Mouse (Mus musculus) hindbrain, embryonic 14.5 days (tissue): Measurements from ENCODE around the gene St3gal2. TPM values are rescaled to one million over a fixed set of nuclear protein-coding genes. Genes with fewer than 3 reads are reported as not detected.
"Not testable (repeated sequence)": the region's sequence is repeated elsewhere in the genome, so short reads cannot be mapped to it uniquely, and the experiment has no call there.

ENCODE experiments used
- ATAC-seq: fragments of 200-750 bp; cut with Nextera tagmentation; 2 replicates; pipeline ENCODE4 v1.8.0; 2017; ENCODE audit warnings: moderate number of reproducible peaks, mild to moderate bottlenecking, moderate TSS enrichment, moderate library complexity; ENCODE audit not compliant: low FRiP score
- DNase-seq: peaks from one replicate; pipeline ENCODE4 v3.0.0-alpha.2; 2015; ENCODE audit warnings: low spot score
- H3K27ac ChIP-seq: fragments of 300-500 bp; sonication (generic); 2 replicates; pipeline ENCODE4 v1.5.1; 2014; ENCODE audit warnings: mild to moderate bottlenecking, moderate library complexity
- H3K27me3 ChIP-seq: fragments of 300-500 bp; sonication (generic); 2 replicates; pipeline ENCODE4 v1.6.1; 2014; ENCODE audit warnings: mild to moderate bottlenecking, low read length, mixed read lengths; ENCODE audit not compliant: control insufficient read depth, insufficient read depth
- H3K36me3 ChIP-seq: fragments of 300-500 bp; sonication (generic); replicated peaks from 2 replicates; pipeline ENCODE4 v1.6.1; 2014; ENCODE audit not compliant: control insufficient read depth, insufficient read depth
- H3K4me1 ChIP-seq: fragments of 300-500 bp; sonication (generic); replicated peaks from 2 replicates; pipeline ENCODE4 v1.6.1; 2014; ENCODE audit warnings: antibody characterized with exemption, low read length, mixed read lengths; ENCODE audit not compliant: control insufficient read depth, insufficient read depth
- H3K4me2 ChIP-seq: fragments of 300-500 bp; sonication (generic); replicated peaks from 2 replicates; pipeline ENCODE4 v1.6.1; 2014; ENCODE audit warnings: mild to moderate bottlenecking, moderate library complexity
- H3K4me3 ChIP-seq: fragments of 300-500 bp; sonication (generic); replicated peaks from 2 replicates; pipeline ENCODE4 v1.5.1; 2014; ENCODE audit warnings: mild to moderate bottlenecking, low read length
- H3K9ac ChIP-seq: fragments of 300-500 bp; sonication (generic); 2 replicates; pipeline ENCODE4 v1.6.1; 2014
- H3K9me3 ChIP-seq: fragments of 300-500 bp; sonication (generic); 2 replicates; pipeline ENCODE4 v1.6.1; 2016; ENCODE audit warnings: low read length; ENCODE audit not compliant: control insufficient read depth
- WGBS: fragments of 180-500 bp; shearing (Covaris S2); extraction: QIAGEN DNeasy Blood & Tissue Kit; methylation state at CpG from one replicate; pipeline ENCODE4 v1.1.7; 2014; 5-methylcytosine and 5-hydroxymethylcytosine counted together
- polyA plus RNA-seq: library from polyadenylated mRNA; unstranded; fragments of >200 nt; fragmentation: Nextera tagmentation; extraction: Ambion mirVana; gene quantifications from 2 replicates; pipeline ENCODE4 v1.2.1, GENCODE M21; 2014

The St3gal2 gene
- polyA plus RNA-seq, 1 experiment from 2014 or later: 17.6 TPM

GRCm38 (mm10) chr8:110966586-110966985 lies 46.9 kb downstream of the St3gal2 start:
- H3K4me3 ChIP-seq: no peak overlapping the region
- H3K27me3 ChIP-seq: no peaks in the 10 kb centered on the region
- H3K9ac ChIP-seq: no peak overlapping the region
- peaks cover 7% of the 10 kb centered on the region for H3K4me1 ChIP-seq
- no peak overlapping the region for H3K27ac ChIP-seq
- DNase-seq: no peak
- H3K36me3 ChIP-seq: peaks cover 52% of the 10 kb centered on the region
- no peaks in the 10 kb centered on the region for H3K9me3 ChIP-seq
- no peak for ATAC-seq
- WGBS: 86% methylated on average over 8 of the region's 8 CpGs
- H3K4me2 ChIP-seq: no peak overlapping the region

GRCm38 (mm10) chr8:110967326-110967725 lies 47.6 kb downstream of the St3gal2 start:
- WGBS: 86% methylated on average over 9 of the region's 9 CpGs
- Histone ChIP-seq H3K4me2 (no peak overlapping the region), H3K36me3 (peaks cover 47% of the 10 kb centered on the region), H3K9ac (no peak overlapping the region), H3K4me3 (no peak overlapping the region), H3K27ac (no peak overlapping the region), H3K4me1 (peaks cover 7% of the 10 kb centered on the region), H3K9me3 (no peaks in the 10 kb centered on the region), H3K27me3 (no peaks in the 10 kb centered on the region)
- ATAC-seq: no peak
- DNase-seq: no peak

GRCm38 (mm10) chr8:110969910-110970770 lies 50.4 kb downstream of the St3gal2 start:
- H3K27me3 ChIP-seq: no peaks in the 10 kb centered on the region
- WGBS: 7% methylated on average over 45 of the region's 45 CpGs
- H3K9ac ChIP-seq: peak overlapping the region; percentile 75
- peak; percentile 92 for DNase-seq
- H3K9me3 ChIP-seq: no peaks in the 10 kb centered on the region
- ATAC-seq: peak; percentile 98
- H3K4me1 ChIP-seq: peaks cover 7% of the 10 kb centered on the region
- peak overlapping the region; percentile 51; the same call in 1 of the 2 replicates for H3K27ac ChIP-seq
- peak overlapping the region; percentile 87 for H3K4me2 ChIP-seq
- peaks cover 51% of the 10 kb centered on the region for H3K36me3 ChIP-seq
- peak overlapping the region; percentile 49 for H3K4me3 ChIP-seq

DNA sequence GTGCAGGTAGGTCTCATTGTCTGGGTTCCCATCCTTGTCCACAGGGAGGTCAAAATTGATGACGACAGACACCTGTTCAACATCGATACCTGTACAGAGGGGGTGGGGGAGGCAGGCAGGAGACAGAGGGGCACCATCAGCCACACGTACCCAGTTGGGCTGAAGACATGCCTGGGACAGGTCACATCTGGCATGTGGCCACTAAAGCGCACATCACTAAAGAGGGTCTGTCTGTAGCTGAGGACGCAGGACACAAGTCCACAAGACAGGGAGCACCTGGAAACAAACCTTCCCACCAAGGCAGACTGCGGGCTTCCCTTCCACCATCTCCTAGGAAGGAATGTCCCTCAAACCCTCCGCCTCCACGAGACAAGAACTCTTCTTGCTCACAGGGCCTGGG lies 56.8 kb downstream of the St3gal2 start:
- not testable (repeated sequence) for ATAC-seq, H3K9ac ChIP-seq, H3K4me3 ChIP-seq, DNase-seq, H3K9me3 ChIP-seq, H3K4me2 ChIP-seq, H3K27ac ChIP-seq, H3K4me1 ChIP-seq, H3K27me3 ChIP-seq
- WGBS: 94% methylated on average over 8 of the region's 8 CpGs
- peaks cover 63% of the 10 kb centered on the region for H3K36me3 ChIP-seq

GRCm38 (mm10) chr8:110977987-110978386 lies 58.3 kb downstream of the St3gal2 start:
- not testable (repeated sequence) for H3K4me3 ChIP-seq, H3K27me3 ChIP-seq, H3K9ac ChIP-seq, H3K27ac ChIP-seq, H3K9me3 ChIP-seq, ATAC-seq, DNase-seq, H3K4me2 ChIP-seq, H3K4me1 ChIP-seq
- H3K36me3 ChIP-seq: peaks cover 76% of the 10 kb centered on the region
- 82% methylated on average over 2 of the region's 2 CpGs for WGBS

GRCm38 (mm10) chr8:110981304-110981703 lies 61.6 kb downstream of the St3gal2 start:
- peaks cover 80% of the 10 kb centered on the region for H3K36me3 ChIP-seq
- WGBS: 93% methylated on average over 2 of the region's 2 CpGs
- H3K4me2 ChIP-seq: no peak overlapping the region
- H3K4me3 ChIP-seq: no peak overlapping the region
- DNase-seq: no peak
- no peaks in the 10 kb centered on the region for H3K9me3 ChIP-seq
- H3K27me3 ChIP-seq: no peaks in the 10 kb centered on the region
- H3K9ac ChIP-seq: no peak overlapping the region
- ATAC-seq: no peak
- no peak overlapping the region for H3K27ac ChIP-seq
- no peaks in the 10 kb centered on the region for H3K4me1 ChIP-seq

- no peak for ATAC-seq
- H3K4me2 ChIP-seq: no peak overlapping the region
- no peak overlapping the region for H3K27ac ChIP-seq
- H3K27me3 ChIP-seq: no peaks in the 10 kb centered on the region
- no peaks in the 10 kb centered on the region for H3K9me3 ChIP-seq
- WGBS: 92% methylated on average over 8 of the region's 8 CpGs
- H3K4me1 ChIP-seq: no peaks in the 10 kb centered on the region
- no peak for DNase-seq
- H3K4me3 ChIP-seq: no peak overlapping the region
- peaks cover 94% of the 10 kb centered on the region for H3K36me3 ChIP-seq
- H3K9ac ChIP-seq: no peak overlapping the region
Observed at GRCm38 (mm10) chr8:110987805-110988744, 68.4 kb downstream of the St3gal2 start.

DNA sequence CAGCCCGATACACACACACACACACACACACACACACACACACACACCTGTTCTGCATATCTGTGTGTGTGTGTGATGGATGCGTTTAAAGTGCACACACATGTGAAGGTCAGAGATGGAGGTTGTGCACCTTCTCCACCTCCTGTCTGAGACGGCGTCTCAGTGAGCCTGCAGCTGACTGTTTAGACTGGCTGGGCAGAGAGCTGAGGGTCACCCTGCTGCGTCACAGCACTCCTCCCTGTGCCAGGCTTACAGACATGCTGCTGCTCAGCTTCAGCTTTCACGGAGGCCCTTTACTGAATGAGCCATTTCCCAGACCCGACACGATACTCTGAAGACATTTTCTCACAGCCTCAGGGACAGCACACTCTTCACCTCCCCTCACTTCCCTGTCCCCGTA lies 70.3 kb downstream of the St3gal2 start:
- DNase-seq: no peak
- no peaks in the 10 kb centered on the region for H3K27me3 ChIP-seq
- ATAC-seq: no peak
- WGBS: 91% methylated on average over 9 of the region's 9 CpGs
- peaks cover 79% of the 10 kb centered on the region for H3K36me3 ChIP-seq
- no peak overlapping the region for H3K9ac ChIP-seq
- H3K4me3 ChIP-seq: no peak overlapping the region
- H3K27ac ChIP-seq: no peak overlapping the region
- no peaks in the 10 kb centered on the region for H3K4me1 ChIP-seq
- H3K4me2 ChIP-seq: no peak overlapping the region
- H3K9me3 ChIP-seq: no peaks in the 10 kb centered on the region
